Mouse (Mus musculus) midbrain, embryonic 13.5 days (tissue): ENCODE measurements around the gene Tmf1. TPM values are rescaled to one million over a fixed set of nuclear protein-coding genes. Genes with fewer than 3 reads are reported as not detected.

Experiments
- polyA plus RNA-seq: library from polyadenylated mRNA; unstranded; fragments of >200 nt; fragmentation: Nextera tagmentation; extraction: Ambion mirVana; gene quantifications from 2 replicates; pipeline ENCODE4 v1.2.1, GENCODE M21; 2015

Tmf1 gene
- polyA plus RNA-seq, 1 experiment from 2014 or later = 37.7 TPM

Other genes starting within 250 kb of the Tmf1 start
- gene Fam19a4, start 118.7 kb downstream of the Tmf1 start, polyA plus RNA-seq = 7.0 and 7.5 TPM in 2 replicates
- gene Eogt, start 29.9 kb downstream of the Tmf1 start, polyA plus RNA-seq = 7.8 and 9.7 TPM in 2 replicates
- gene Uba3, start 26.5 kb upstream of the Tmf1 start, polyA plus RNA-seq = 92.7 and 96.8 TPM in 2 replicates
- gene Arl6ip5, start 31.6 kb upstream of the Tmf1 start, polyA plus RNA-seq = 113 and 114 TPM in 2 replicates
- gene Lmod3, start 73.6 kb upstream of the Tmf1 start, polyA plus RNA-seq = 0.07 TPM in 1 of 2 replicates, not detected in the other